Mouse (Mus musculus) kidney, adult 2 months (tissue): Measurements from ENCODE around the gene 9530003J23Rik. TPM values are rescaled to one million over a fixed set of nuclear protein-coding genes. Genes with fewer than 3 reads are reported as not detected.
"Not testable (repeated sequence)": the region's sequence is repeated elsewhere in the genome, so short reads cannot be mapped to it uniquely, and the experiment has no call there.

Source experiments
- DNase-seq: peaks from one replicate; pipeline ENCODE4 v3.0.0; 2021
- H3K27ac ChIP-seq: fragments of 200-500 bp; 2 replicates; pipeline ENCODE4 v1.5.1; 2012; ENCODE audit warnings: low read depth, low read length, control low read depth, inconsistent platforms; ENCODE audit not compliant: insufficient read depth
- H3K27me3 ChIP-seq: fragments of 200-500 bp; replicated peaks from 2 replicates; pipeline ENCODE4 v1.6.1; 2012; ENCODE audit warnings: mild to moderate bottlenecking, moderate library complexity, low read length, inconsistent platforms; ENCODE audit not compliant: control insufficient read depth, insufficient read depth
- H3K36me3 ChIP-seq: fragments of 200-500 bp; 2 replicates; pipeline ENCODE4 v1.6.1; 2012; ENCODE audit warnings: mild to moderate bottlenecking, moderate library complexity, low read length, inconsistent platforms; ENCODE audit not compliant: control insufficient read depth, insufficient read depth
- H3K4me1 ChIP-seq: fragments of 200-500 bp; 2 replicates; pipeline ENCODE4 v1.6.1; 2011; ENCODE audit warnings: low read length; ENCODE audit not compliant: control insufficient read depth, insufficient read depth
- H3K4me3 ChIP-seq: fragments of 200-500 bp; 2 replicates; pipeline ENCODE4 v1.5.1; 2011; ENCODE audit warnings: mild to moderate bottlenecking, low read depth, low read length, control low read depth; ENCODE audit not compliant: insufficient read depth
- CTCF ChIP-seq: fragments of 200-500 bp; conservative IDR thresholded peaks from 2 replicates; pipeline ENCODE4 v1.5.1; 2011; ENCODE audit warnings: low read depth, mild to moderate bottlenecking, control low read depth, low read length, moderate library complexity, mixed read lengths; ENCODE audit not compliant: insufficient read depth, insufficient read length
- POLR2A ChIP-seq: fragments of 200-500 bp; IDR thresholded peaks from one replicate; pipeline ENCODE4 v1.6.1; 2011; ENCODE audit warnings: low read depth, low read length, control low read depth
- WGBS: fragments of 180-500 bp; shearing (Covaris S2); methylation state at CpG from one replicate; pipeline ENCODE4 v1.1.7; 2018; 5-methylcytosine and 5-hydroxymethylcytosine counted together
- polyA plus RNA-seq: library from polyadenylated mRNA; depleted of rRNA; stranded (reverse); fragments of >200 nt; gene quantifications from 2 replicates; pipeline ENCODE4 v1.2.3, GENCODE M21; 2012

The 9530003J23Rik gene
- polyA plus RNA-seq, 1 experiment: not detected

GRCm38 (mm10) chr10:117282551-117282950 is 44.0 kb upstream of the 9530003J23Rik start:
- H3K4me3 ChIP-seq: no peak overlapping the region
- TF ChIP-seq CTCF (no peak), POLR2A (no peak)
- no peaks in the 10 kb centered on the region for H3K36me3 ChIP-seq
- no peak overlapping the region for H3K27ac ChIP-seq
- no peak for DNase-seq
- H3K4me1 ChIP-seq: no peaks in the 10 kb centered on the region
- no peaks in the 10 kb centered on the region for H3K27me3 ChIP-seq
- 81% methylated on average over 2 of the region's 2 CpGs for WGBS

GRCm38 (mm10) chr10:117282049-117282448 is 43.5 kb upstream of the 9530003J23Rik start, which contains the start of gene Lyz2:
Gene Lyz2, minus strand, starts transcription at chr10:117282321.
- Histone ChIP-seq H3K4me1 (no peaks in the 10 kb centered on the region), H3K36me3 (no peaks in the 10 kb centered on the region), H3K27me3 (no peaks in the 10 kb centered on the region), H3K27ac (no peak within 1 kb of the TSS), H3K4me3 (no peak within 1 kb of the TSS)
- WGBS: 47% methylated on average over 4 of the region's 4 CpGs
- no peak for TF ChIP-seq CTCF
- no peak for TF ChIP-seq POLR2A
- DNase-seq: peak; percentile 25

DNA sequence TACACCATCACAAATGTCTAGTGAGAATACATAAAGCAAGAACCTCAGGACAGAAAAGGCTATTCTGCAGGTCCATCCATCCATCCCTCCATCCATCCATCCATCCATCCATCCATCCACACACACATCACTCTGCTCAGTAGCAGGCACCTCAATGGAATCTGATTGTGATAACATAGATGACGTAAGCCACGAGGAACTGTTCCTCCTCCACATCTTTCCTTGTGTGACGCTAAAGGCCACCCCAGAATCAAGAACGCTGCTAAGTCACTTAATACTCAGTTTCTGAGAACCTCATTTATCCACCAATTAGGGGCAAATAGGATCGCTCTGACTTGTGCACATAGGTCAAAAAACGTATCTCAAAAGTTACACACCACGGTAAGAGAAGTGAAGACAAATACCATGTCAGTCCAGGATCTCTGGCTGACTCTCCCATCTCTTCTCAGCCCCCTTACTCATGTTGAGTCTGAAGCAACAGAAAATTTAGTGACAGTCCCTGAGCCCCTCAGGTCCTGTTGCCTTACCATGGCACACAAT is 42.9 kb upstream of the 9530003J23Rik start:
- Histone ChIP-seq H3K4me1 (no peaks in the 10 kb centered on the region), H3K36me3 (no peaks in the 10 kb centered on the region), H3K27me3 (no peaks in the 10 kb centered on the region), H3K27ac (no peak overlapping the region), H3K4me3 (no peak overlapping the region)
- no peak for DNase-seq
- TF ChIP-seq POLR2A: no peak
- TF ChIP-seq CTCF: no peak
- 82% methylated on average over 7 of the region's 7 CpGs for WGBS

DNA sequence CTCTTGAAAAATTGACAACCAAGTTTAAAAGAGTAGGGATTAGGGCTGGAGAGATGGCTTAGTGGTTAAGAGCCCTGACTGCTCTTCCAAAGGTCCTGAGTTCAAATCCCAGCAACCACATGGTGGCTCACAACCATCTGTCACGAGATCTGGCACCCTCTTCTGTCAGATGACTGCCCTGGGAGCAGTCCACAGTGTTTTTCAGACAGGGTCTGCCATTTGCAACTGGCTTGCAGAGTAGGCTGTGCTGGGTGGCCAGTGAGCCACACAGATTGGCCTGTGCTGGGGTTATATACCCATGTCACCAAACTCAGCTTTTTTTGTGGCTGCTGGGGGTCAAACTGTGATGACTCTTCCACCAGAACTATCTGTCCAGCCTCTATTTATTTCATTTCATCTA is 41.5 kb upstream of the 9530003J23Rik start:
- H3K4me1 ChIP-seq: no peaks in the 10 kb centered on the region
- no peaks in the 10 kb centered on the region for H3K27me3 ChIP-seq
- H3K27ac ChIP-seq: no peak overlapping the region
- peak; percentile 10 for DNase-seq
- H3K36me3 ChIP-seq: no peaks in the 10 kb centered on the region
- no peak overlapping the region for H3K4me3 ChIP-seq
- 68% methylated on average over 1 of the region's 1 CpGs for WGBS
- TF ChIP-seq POLR2A (no peak), CTCF (no peak)

DNA sequence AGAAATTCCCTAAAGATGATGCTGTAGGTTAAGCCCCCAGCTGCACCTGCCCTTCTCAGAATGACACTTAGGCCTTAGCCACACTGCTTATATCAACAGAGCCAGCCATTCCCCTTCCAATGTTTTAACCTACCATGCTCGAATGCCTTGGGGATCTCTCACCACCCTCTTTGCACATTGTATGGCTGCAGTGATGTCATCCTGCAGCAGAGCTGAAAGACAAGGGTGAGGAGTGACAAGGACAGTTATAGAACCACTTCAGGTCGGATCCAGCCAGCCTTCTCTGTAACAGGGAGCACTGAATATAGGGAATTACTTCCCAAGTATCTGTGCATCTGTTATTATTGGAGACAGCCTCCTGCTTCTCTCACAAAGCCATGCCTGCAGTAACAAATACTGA is 40.0 kb upstream of the 9530003J23Rik start:
- not testable (repeated sequence) for H3K4me3 ChIP-seq, H3K36me3 ChIP-seq, H3K4me1 ChIP-seq, H3K27ac ChIP-seq, H3K27me3 ChIP-seq, DNase-seq
- 71% methylated on average over 2 of the region's 2 CpGs for WGBS

DNA sequence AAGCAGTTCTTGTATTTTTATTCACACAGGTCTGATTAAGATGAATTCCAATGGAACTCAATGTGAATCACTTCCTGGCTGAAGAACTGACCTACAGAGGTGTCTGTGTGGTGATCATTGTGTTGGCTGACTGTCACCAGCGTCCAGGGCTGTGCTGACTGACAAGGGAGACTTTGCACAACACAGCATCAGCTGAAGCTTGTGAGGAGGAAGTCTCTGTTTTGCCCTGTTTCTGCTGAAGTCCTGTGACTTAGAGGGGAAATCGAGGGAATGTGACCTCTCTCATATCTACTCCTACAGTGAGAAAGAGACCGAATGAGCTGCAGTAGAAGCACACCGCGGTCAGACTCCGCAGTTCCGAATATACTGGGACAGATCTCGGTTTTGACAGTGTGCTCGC is 39.3 kb upstream of the 9530003J23Rik start:
- H3K36me3 ChIP-seq, H3K27ac ChIP-seq, H3K4me3 ChIP-seq, H3K4me1 ChIP-seq, H3K27me3 ChIP-seq, DNase-seq: not testable (repeated sequence)
- WGBS: 77% methylated on average over 9 of the region's 9 CpGs

GRCm38 (mm10) chr10:117275681-117276369 is 37.3 kb upstream of the 9530003J23Rik start:
- Histone ChIP-seq H3K4me1 (no peaks in the 10 kb centered on the region), H3K4me3 (no peak overlapping the region), H3K27me3 (no peaks in the 10 kb centered on the region), H3K36me3 (no peaks in the 10 kb centered on the region), H3K27ac (no peak overlapping the region)
- TF ChIP-seq CTCF (no peak), POLR2A (no peak)
- WGBS: 84% methylated on average over 10 of the region's 10 CpGs
- no peak for DNase-seq

GRCm38 (mm10) chr10:117274645-117275044 is 36.1 kb upstream of the 9530003J23Rik start:
- not testable (repeated sequence) for H3K27ac ChIP-seq, H3K4me3 ChIP-seq, DNase-seq, H3K4me1 ChIP-seq, H3K36me3 ChIP-seq, H3K27me3 ChIP-seq
- WGBS: 72% methylated on average over 4 of the region's 7 CpGs
